Mouse (Mus musculus): Measurements from ENCODE around the gene Olfr345.

Gene Olfr345

GRCm38 (mm10) chr2:36639741-36640140, at the start of gene Olfr345:
Gene Olfr345 (plus strand): TSS chr2:36640041.
- DNase-seq (ENCODE audit: low spot score): no peak

GRCm38 (mm10) chr2:36685488-36685887, 45.6 kb downstream of the Olfr345 start, which contains the start of gene Olfr346:
Gene Olfr346 (plus strand): TSS chr2:36685788.
- no peak for DNase-seq (ENCODE audit: low spot score)
